Mouse (Mus musculus): ENCODE data around the gene Coasy.

GRCm38 (mm10) chr11:101063676-101064327, 18.6 kb upstream of the Coasy start:
- TF ChIP-seq CTCF (conservative IDR thresholded peaks at IDR 0.05; ENCODE audit: insufficient read depth, insufficient read length, low read depth, low read length) (no peak), POLR2A (IDR thresholded peaks at IDR 0.05; ENCODE audit: low read depth, low read length) (no peak)

Measured in kidney, adult 2 months (tissue).